Comparison of ENCODE assay signal across 20 mouse cellular contexts in the genomic region with DNA sequence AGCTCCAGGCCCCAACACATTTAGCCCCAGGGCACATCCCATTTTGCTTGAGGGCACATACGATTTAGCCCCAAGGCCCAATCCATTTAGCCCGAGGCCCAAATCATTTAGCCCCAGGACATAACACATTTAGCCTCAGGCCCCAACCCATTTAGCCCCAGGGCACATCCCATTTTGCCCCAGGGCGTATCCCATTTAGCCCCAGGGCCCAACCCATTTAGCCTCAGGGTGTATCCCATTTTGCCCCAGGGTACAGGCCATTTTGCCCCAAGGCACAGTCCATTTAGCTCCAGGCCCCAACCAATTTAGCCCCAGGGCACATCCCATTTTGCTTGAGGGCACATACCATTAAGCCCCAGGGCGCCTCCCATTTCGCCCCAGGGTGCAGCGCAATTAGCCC. TPM values are rescaled to one million over a fixed set of nuclear protein-coding genes. Genes with fewer than 3 reads are reported as not detected.
"Had no signal": no experiment of that assay in that cellular context is flagged by ENCODE, and none has a peak within 500 bp of the region (broad histone marks: within the 10 kb centered on the region; RNA-seq: fewer than 3 reads in every experiment).

No protein-coding gene starts in this region.

RNA-seq across cellular contexts. Expression of gene Vmn1r3, which starts 9.0 kb away (rescaled TPM):
- polyA plus RNA-seq: frontal cortex, adult 2 months; heart, adult 2 months; heart, embryonic 12.5 days; heart, embryonic 14.5 days; heart, embryonic 16.5 days; hindbrain, embryonic 10.5 days; hindbrain, embryonic 12.5 days; hindbrain, embryonic 14.5 days; hindbrain, embryonic 16.5 days; inflammation-experienced regulatory T-cells, adult 6 months; intestine, embryonic 15.5 days; intestine, postnatal 0 days; kidney, embryonic 14.5 days; kidney, embryonic 16.5 days; large intestine, adult 2 months; limb, embryonic 13.5 days; limb, embryonic 15.5 days; liver, adult 2 months; liver, embryonic 12.5 days; liver, embryonic 14.5 days had no signal

RNA-seq across cellular contexts. Expression of gene Vmn1r2, which starts 9.1 kb away (rescaled TPM):
- polyA plus RNA-seq: frontal cortex, adult 2 months; heart, adult 2 months; heart, embryonic 12.5 days; heart, embryonic 14.5 days; heart, embryonic 16.5 days; hindbrain, embryonic 10.5 days; hindbrain, embryonic 12.5 days; hindbrain, embryonic 14.5 days; hindbrain, embryonic 16.5 days; inflammation-experienced regulatory T-cells, adult 6 months; intestine, embryonic 15.5 days; intestine, postnatal 0 days; kidney, embryonic 14.5 days; kidney, embryonic 16.5 days; large intestine, adult 2 months; limb, embryonic 13.5 days; limb, embryonic 15.5 days; liver, adult 2 months; liver, embryonic 12.5 days; liver, embryonic 14.5 days had no signal
